28 mouse cellular contexts compared by ENCODE assay signal in genomic region chr6:146838366-146838765, GRCm38 (mm10). TPM values are rescaled to one million over a fixed set of nuclear protein-coding genes. Genes with fewer than 3 reads are reported as not detected.
A peak's percentile ranks its signal among the peaks of the same experiment; 100 is the strongest.
DNase-seq lines count a peak whose midpoint lies in the region; ATAC-seq and TF ChIP-seq lines count a peak whose summit lies in the region.
"Had no signal": no experiment of that assay in that cellular context is flagged by ENCODE, and none has a peak within 500 bp of the region (broad histone marks: within the 10 kb centered on the region; RNA-seq: fewer than 3 reads in every experiment).

No protein-coding gene starts in this region.

- no peak for ATAC-seq in forebrain, postnatal 0 days
- ATAC-seq in forebrain, embryonic 12.5 days (ENCODE audit: low FRiP score): no peak
- ATAC-seq in intestine, postnatal 0 days: no peak
- no peak for ATAC-seq in intestine, embryonic 16.5 days
- ATAC-seq in midbrain, postnatal 0 days (ENCODE audit: low FRiP score): no peak
- no peak for ATAC-seq in midbrain, embryonic 11.5 days (ENCODE audit: low FRiP score)
- ATAC-seq: forebrain, embryonic 15.5 days; hindbrain, embryonic 16.5 days had no signal

- no peaks in the 10 kb centered on the region for H3K27me3 ChIP-seq in forebrain, postnatal 0 days (ENCODE audit: insufficient read depth, low read length)
- H3K27me3 ChIP-seq in forebrain, embryonic 12.5 days: no peaks in the 10 kb centered on the region
- no peaks in the 10 kb centered on the region for H3K27me3 ChIP-seq in intestine, postnatal 0 days (replicated peaks; ENCODE audit: control insufficient read depth, insufficient read depth, low read length)
- H3K27me3 ChIP-seq in intestine, embryonic 16.5 days (replicated peaks; ENCODE audit: control insufficient read depth, insufficient read depth, low read length): no peaks in the 10 kb centered on the region
- no peaks in the 10 kb centered on the region for H3K27me3 ChIP-seq in midbrain, postnatal 0 days (ENCODE audit: insufficient read depth, low read length)
- H3K27me3 ChIP-seq in midbrain, embryonic 11.5 days (ENCODE audit: control insufficient read depth, insufficient read depth, low read length): no peaks in the 10 kb centered on the region
- H3K27me3 ChIP-seq: embryonic facial prominence, embryonic 12.5 days; embryonic facial prominence, embryonic 15.5 days; forebrain, embryonic 15.5 days; heart, embryonic 13.5 days; hindbrain, embryonic 13.5 days had no signal

- no peak for DNase-seq in forebrain, postnatal 0 days
- DNase-seq in midbrain, postnatal 0 days (ENCODE audit: low spot score): no peak
- no peak for DNase-seq in midbrain, embryonic 11.5 days (ENCODE audit: low spot score, missing footprints)
- DNase-seq in right cerebral cortex, postnatal 4 days: no peak
- DNase-seq: cerebellum, adult 11 months; cerebellum, adult 2 months; cerebellum, adult 9-11 months; cerebellum, postnatal 25 days; gastrocnemius, adult 2 months; gastrocnemius, postnatal 14 days; heart, adult 11 months had no signal

- no peaks in the 10 kb centered on the region for H3K36me3 ChIP-seq in forebrain, postnatal 0 days (ENCODE audit: insufficient read depth)
- H3K36me3 ChIP-seq in forebrain, embryonic 12.5 days (replicated peaks): no peaks in the 10 kb centered on the region
- no peaks in the 10 kb centered on the region for H3K36me3 ChIP-seq in intestine, postnatal 0 days (ENCODE audit: control insufficient read depth, insufficient read depth)
- H3K36me3 ChIP-seq in intestine, embryonic 16.5 days (ENCODE audit: control insufficient read depth, insufficient read depth, low read length): no peaks in the 10 kb centered on the region
- H3K36me3 ChIP-seq in midbrain, postnatal 0 days (ENCODE audit: insufficient read depth, low read length): no peaks in the 10 kb centered on the region
- H3K36me3 ChIP-seq in midbrain, embryonic 11.5 days (ENCODE audit: control insufficient read depth, insufficient read depth, low read length): no peaks in the 10 kb centered on the region
- H3K36me3 ChIP-seq: embryonic facial prominence, embryonic 12.5 days; embryonic facial prominence, embryonic 15.5 days; forebrain, embryonic 15.5 days; G1E; heart, embryonic 13.5 days; hindbrain, embryonic 10.5 days; hindbrain, embryonic 13.5 days had no signal

- 94% methylated on average over 5 of the region's 5 CpGs for WGBS in forebrain, postnatal 0 days
- 93% methylated on average over 5 of the region's 5 CpGs for WGBS in forebrain, embryonic 12.5 days
- 93% methylated on average over 5 of the region's 5 CpGs for WGBS in intestine, postnatal 0 days
- WGBS in intestine, embryonic 16.5 days: 95% methylated on average over 5 of the region's 5 CpGs
- 94% methylated on average over 5 of the region's 5 CpGs for WGBS in midbrain, postnatal 0 days
- 87% methylated on average over 5 of the region's 5 CpGs for WGBS in midbrain, embryonic 11.5 days

- H3K4me3 ChIP-seq in forebrain, postnatal 0 days (ENCODE audit: low read depth, low read length): no peak overlapping the region
- H3K4me3 ChIP-seq in forebrain, embryonic 12.5 days (replicated peaks): no peak overlapping the region
- H3K4me3 ChIP-seq in intestine, postnatal 0 days (ENCODE audit: low read depth, low read length): no peak overlapping the region
- H3K4me3 ChIP-seq in intestine, embryonic 16.5 days (ENCODE audit: low read length): no peak overlapping the region
- no peak overlapping the region for H3K4me3 ChIP-seq in midbrain, postnatal 0 days (ENCODE audit: low read depth, low read length)
- H3K4me3 ChIP-seq in midbrain, embryonic 11.5 days (ENCODE audit: low read depth, low read length): no peak overlapping the region
- H3K4me3 ChIP-seq: embryonic facial prominence, embryonic 12.5 days; embryonic facial prominence, embryonic 15.5 days; forebrain, embryonic 15.5 days; gastrocnemius, adult 2 months; heart, embryonic 13.5 days; hindbrain, embryonic 10.5 days; hindbrain, embryonic 13.5 days had no signal

- TF ChIP-seq CTCF in forebrain, postnatal 0 days (IDR thresholded peaks at IDR 0.05; ENCODE audit: low read depth): peak; percentile 8; the same call in 1 of the 2 replicates
- TF ChIP-seq CTCF in intestine, postnatal 0 days (IDR thresholded peaks at IDR 0.05; ENCODE audit: low read depth): peak; percentile 23
- peak; percentile 14; the same call in 1 of the 2 replicates for TF ChIP-seq CTCF in midbrain, postnatal 0 days (IDR thresholded peaks at IDR 0.05)

- H3K4me1 ChIP-seq in forebrain, postnatal 0 days (ENCODE audit: insufficient read depth): no peaks in the 10 kb centered on the region
- H3K4me1 ChIP-seq in forebrain, embryonic 12.5 days: no peaks in the 10 kb centered on the region
- no peaks in the 10 kb centered on the region for H3K4me1 ChIP-seq in intestine, postnatal 0 days (replicated peaks; ENCODE audit: control insufficient read depth, insufficient read depth, low read length)
- peaks cover 4% of the 10 kb centered on the region; the same call in 1 of the 2 replicates for H3K4me1 ChIP-seq in intestine, embryonic 16.5 days (ENCODE audit: control insufficient read depth, insufficient read depth, low read length)
- no peaks in the 10 kb centered on the region for H3K4me1 ChIP-seq in midbrain, postnatal 0 days (ENCODE audit: insufficient read depth, low read length)
- no peaks in the 10 kb centered on the region for H3K4me1 ChIP-seq in midbrain, embryonic 11.5 days (ENCODE audit: control insufficient read depth, insufficient read depth, low read length)
- H3K4me1 ChIP-seq: embryonic facial prominence, embryonic 12.5 days; forebrain, embryonic 15.5 days had no signal

- no peak overlapping the region for H3K9ac ChIP-seq in forebrain, postnatal 0 days
- H3K9ac ChIP-seq in forebrain, embryonic 12.5 days: no peak overlapping the region
- H3K9ac ChIP-seq in intestine, postnatal 0 days (ENCODE audit: low read depth, low read length): no peak overlapping the region
- no peak overlapping the region for H3K9ac ChIP-seq in intestine, embryonic 16.5 days (ENCODE audit: low read depth, low read length)
- H3K9ac ChIP-seq in midbrain, postnatal 0 days (replicated peaks; ENCODE audit: low read length, poor library complexity, severe bottlenecking): no peak overlapping the region
- no peak overlapping the region for H3K9ac ChIP-seq in midbrain, embryonic 11.5 days (ENCODE audit: low read length)
- H3K9ac ChIP-seq: embryonic facial prominence, embryonic 12.5 days; embryonic facial prominence, embryonic 15.5 days; forebrain, embryonic 15.5 days; heart, embryonic 13.5 days; hindbrain, embryonic 13.5 days had no signal

- H3K27ac ChIP-seq in forebrain, postnatal 0 days (ENCODE audit: low read depth, low read length): no peak overlapping the region
- no peak overlapping the region for H3K27ac ChIP-seq in forebrain, embryonic 12.5 days
- H3K27ac ChIP-seq in intestine, postnatal 0 days (ENCODE audit: low read depth, low read length): no peak overlapping the region
- H3K27ac ChIP-seq in intestine, embryonic 16.5 days (ENCODE audit: low read length): no peak overlapping the region
- H3K27ac ChIP-seq in midbrain, postnatal 0 days (ENCODE audit: low read depth, low read length): no peak overlapping the region
- H3K27ac ChIP-seq in midbrain, embryonic 11.5 days (ENCODE audit: low read depth, low read length): no peak overlapping the region
- H3K27ac ChIP-seq: embryonic facial prominence, embryonic 12.5 days; embryonic facial prominence, embryonic 15.5 days; forebrain, embryonic 15.5 days; gastrocnemius, adult 2 months; heart, embryonic 13.5 days; hindbrain, embryonic 10.5 days; hindbrain, embryonic 13.5 days had no signal

- H3K4me2 ChIP-seq in forebrain, postnatal 0 days (ENCODE audit: low read depth): no peak overlapping the region
- H3K4me2 ChIP-seq in forebrain, embryonic 12.5 days: no peak overlapping the region
- H3K4me2 ChIP-seq in intestine, postnatal 0 days (replicated peaks; ENCODE audit: low read depth): no peak overlapping the region
- H3K4me2 ChIP-seq in intestine, embryonic 16.5 days (ENCODE audit: low read depth, low read length): no peak overlapping the region
- no peak overlapping the region for H3K4me2 ChIP-seq in midbrain, postnatal 0 days (ENCODE audit: low read depth, low read length, poor library complexity, severe bottlenecking)
- no peak overlapping the region for H3K4me2 ChIP-seq in midbrain, embryonic 11.5 days
- H3K4me2 ChIP-seq: embryonic facial prominence, embryonic 12.5 days; embryonic facial prominence, embryonic 15.5 days; forebrain, embryonic 15.5 days; heart, embryonic 13.5 days; hindbrain, embryonic 13.5 days had no signal

- H3K9me3 ChIP-seq in forebrain, postnatal 0 days (ENCODE audit: low read length): no peaks in the 10 kb centered on the region
- no peaks in the 10 kb centered on the region for H3K9me3 ChIP-seq in forebrain, embryonic 12.5 days
- no peaks in the 10 kb centered on the region for H3K9me3 ChIP-seq in intestine, postnatal 0 days (ENCODE audit: control insufficient read depth)
- no peaks in the 10 kb centered on the region for H3K9me3 ChIP-seq in intestine, embryonic 16.5 days (ENCODE audit: control insufficient read depth, low read length)
- H3K9me3 ChIP-seq in midbrain, postnatal 0 days (ENCODE audit: low read length): no peaks in the 10 kb centered on the region
- no peaks in the 10 kb centered on the region for H3K9me3 ChIP-seq in midbrain, embryonic 11.5 days (ENCODE audit: control insufficient read depth, low read length)
- H3K9me3 ChIP-seq: embryonic facial prominence, embryonic 12.5 days; embryonic facial prominence, embryonic 15.5 days; forebrain, embryonic 15.5 days; G1E; heart, embryonic 13.5 days; hindbrain, embryonic 10.5 days; hindbrain, embryonic 13.5 days had no signal

RNA-seq across cellular contexts. Expression of gene Smco2, which starts 11.5 kb away (rescaled TPM):
- total RNA-seq in forebrain, postnatal 0 days (2014; rRNA removed): not detected in 2 replicates
- not detected in 2 replicates for polyA plus RNA-seq in forebrain, postnatal 0 days (2015; fragmentation: Nextera tagmentation; extraction: Ambion mirVana)
- not detected in 2 replicates for polyA plus RNA-seq in forebrain, embryonic 12.5 days (2016; fragmentation: Nextera tagmentation; extraction: Ambion mirVana)
- polyA plus RNA-seq in intestine, postnatal 0 days (2015; fragmentation: Nextera tagmentation; extraction: Ambion mirVana): not detected in 2 replicates
- not detected in 2 replicates for polyA plus RNA-seq in intestine, embryonic 16.5 days (2015; fragmentation: Nextera tagmentation; extraction: Ambion mirVana)
- total RNA-seq in midbrain, postnatal 0 days (2014; rRNA removed): not detected in 2 replicates
- not detected in 2 replicates for polyA plus RNA-seq in midbrain, postnatal 0 days (2015; fragmentation: Nextera tagmentation; extraction: Ambion mirVana)
- not detected in 2 replicates for polyA plus RNA-seq in midbrain, embryonic 11.5 days (2014; fragmentation: Nextera tagmentation; extraction: Ambion mirVana)
- total RNA-seq: adrenal gland, adult 2 months; adrenal gland, postnatal 14 days; adrenal gland, postnatal 4 days; common myeloid progenitor, adult 5-6 weeks; gastrocnemius, adult 2 months; gastrocnemius, postnatal 14 days; gastrocnemius, postnatal 4 days had no signal
- polyA plus RNA-seq: adrenal gland, adult 2 months; cerebellum, adult 2 months; embryonic facial prominence, embryonic 12.5 days; embryonic facial prominence, embryonic 15.5 days; forebrain, embryonic 11.5 days; forebrain, embryonic 15.5 days; G1E; heart, embryonic 13.5 days; hindbrain, embryonic 10.5 days; hindbrain, embryonic 13.5 days; hindbrain, embryonic 16.5 days had no signal

RNA-seq across cellular contexts. Expression of gene Arntl2, which starts 42.5 kb away (rescaled TPM):
- 2.7 and 3.5 TPM in 2 replicates for total RNA-seq in forebrain, postnatal 0 days (2014; rRNA removed)
- polyA plus RNA-seq in forebrain, postnatal 0 days (2015; fragmentation: Nextera tagmentation; extraction: Ambion mirVana): 2.3 and 4.5 TPM in 2 replicates
- 0.86 and 1.4 TPM in 2 replicates for polyA plus RNA-seq in forebrain, embryonic 12.5 days (2016; fragmentation: Nextera tagmentation; extraction: Ambion mirVana)
- 0.52 and 0.76 TPM in 2 replicates for polyA plus RNA-seq in intestine, postnatal 0 days (2015; fragmentation: Nextera tagmentation; extraction: Ambion mirVana)
- polyA plus RNA-seq in intestine, embryonic 16.5 days (2015; fragmentation: Nextera tagmentation; extraction: Ambion mirVana): 2.3 and 2.6 TPM in 2 replicates
- 2.5 and 6.4 TPM in 2 replicates for total RNA-seq in midbrain, postnatal 0 days (2014; rRNA removed)
- polyA plus RNA-seq in midbrain, postnatal 0 days (2015; fragmentation: Nextera tagmentation; extraction: Ambion mirVana): 4.5 and 6.4 TPM in 2 replicates
- 1.4 and 1.5 TPM in 2 replicates for polyA plus RNA-seq in midbrain, embryonic 11.5 days (2014; fragmentation: Nextera tagmentation; extraction: Ambion mirVana)
- total RNA-seq: common myeloid progenitor, adult 5-6 weeks; G1E had no signal
- polyA plus RNA-seq: G1E had no signal

RNA-seq across cellular contexts. Expression of gene Ppfibp1, which starts 49.9 kb away (rescaled TPM):
- 32.0 and 33.0 TPM in 2 replicates for total RNA-seq in forebrain, postnatal 0 days (2014; rRNA removed)
- 15.6 and 23.8 TPM in 2 replicates for polyA plus RNA-seq in forebrain, postnatal 0 days (2015; fragmentation: Nextera tagmentation; extraction: Ambion mirVana)
- 24.9 and 29.9 TPM in 2 replicates for polyA plus RNA-seq in forebrain, embryonic 12.5 days (2016; fragmentation: Nextera tagmentation; extraction: Ambion mirVana)
- polyA plus RNA-seq in intestine, postnatal 0 days (2015; fragmentation: Nextera tagmentation; extraction: Ambion mirVana): 32.3 and 32.4 TPM in 2 replicates
- 31.8 and 33.3 TPM in 2 replicates for polyA plus RNA-seq in intestine, embryonic 16.5 days (2015; fragmentation: Nextera tagmentation; extraction: Ambion mirVana)
- 23.7 and 25.0 TPM in 2 replicates for total RNA-seq in midbrain, postnatal 0 days (2014; rRNA removed)
- polyA plus RNA-seq in midbrain, postnatal 0 days (2015; fragmentation: Nextera tagmentation; extraction: Ambion mirVana): 21.6 and 25.4 TPM in 2 replicates
- polyA plus RNA-seq in midbrain, embryonic 11.5 days (2014; fragmentation: Nextera tagmentation; extraction: Ambion mirVana): 30.2 and 30.7 TPM in 2 replicates
